19 mouse cellular contexts compared by ENCODE assay signal in genomic region chr8:127452364-127452763, GRCm38 (mm10).
DNase-seq lines count a peak whose midpoint lies in the region; ATAC-seq lines count a peak whose summit lies in the region.
"Had no signal": no experiment of that assay in that cellular context is flagged by ENCODE, and none has a peak within 500 bp of the region (broad histone marks: within the 10 kb centered on the region; RNA-seq: fewer than 3 reads in every experiment).

No protein-coding gene starts in this region.

- H3K36me3 ChIP-seq in midbrain, embryonic 13.5 days, result 0 out of 2 replicates have a peak, but pooled peaks cover 4% of the 10 kb centered on the region
- no peaks in the 10 kb centered on the region for H3K36me3 ChIP-seq in midbrain, embryonic 14.5 days (ENCODE audit: control insufficient read depth, insufficient read depth, low read length)
- H3K36me3 ChIP-seq in forebrain, embryonic 13.5 days (ENCODE audit: poor library complexity, severe bottlenecking), result no peaks in the 10 kb centered on the region
- H3K36me3 ChIP-seq in forebrain, embryonic 16.5 days (ENCODE audit: control insufficient read depth, insufficient read depth), result no peaks in the 10 kb centered on the region
- H3K36me3 ChIP-seq: G1E had no signal

- no peak overlapping the region for H3K4me3 ChIP-seq in midbrain, embryonic 13.5 days (replicated peaks)
- no peak overlapping the region for H3K4me3 ChIP-seq in midbrain, embryonic 14.5 days (replicated peaks; ENCODE audit: low read depth, low read length)
- no peak overlapping the region for H3K4me3 ChIP-seq in forebrain, embryonic 13.5 days
- H3K4me3 ChIP-seq in forebrain, embryonic 16.5 days (replicated peaks; ENCODE audit: low read length), result no peak overlapping the region
- H3K4me3 ChIP-seq: embryonic facial prominence, embryonic 15.5 days; erythroblast, embryonic 14.5 days; gastrocnemius, adult 2 months; heart, embryonic 12.5 days; hindbrain, embryonic 10.5 days; intestine, embryonic 15.5 days had no signal

- peak overlapping the region; percentile 71; the same call in 1 of the 2 replicates for H3K27ac ChIP-seq in midbrain, embryonic 13.5 days
- H3K27ac ChIP-seq in midbrain, embryonic 14.5 days (replicated peaks; ENCODE audit: low read depth, low read length), result no peak overlapping the region
- H3K27ac ChIP-seq in forebrain, embryonic 13.5 days, result peak overlapping the region; percentile 59
- no peak overlapping the region for H3K27ac ChIP-seq in forebrain, embryonic 16.5 days (ENCODE audit: low read length)
- H3K27ac ChIP-seq: embryonic facial prominence, embryonic 15.5 days; gastrocnemius, adult 2 months; hindbrain, embryonic 10.5 days; intestine, embryonic 15.5 days had no signal

- no peak for DNase-seq in midbrain, embryonic 14.5 days
- no peak for DNase-seq in adrenal gland, adult 18-20 months (ENCODE audit: low spot score in 2 of 2)
- no peak for DNase-seq in B cell, adult 2 months
- DNase-seq: adrenal gland, postnatal 10 days; cerebellum, adult 11-12 months; cerebellum, adult 9-11 months; gastrocnemius, adult 2 months; gastrocnemius, postnatal 25 days had no signal

- no peaks in the 10 kb centered on the region for H3K9me3 ChIP-seq in midbrain, embryonic 13.5 days
- H3K9me3 ChIP-seq in midbrain, embryonic 14.5 days (ENCODE audit: control insufficient read depth, low read length), result no peaks in the 10 kb centered on the region
- H3K9me3 ChIP-seq in forebrain, embryonic 13.5 days (replicated peaks), result no peaks in the 10 kb centered on the region
- H3K9me3 ChIP-seq in forebrain, embryonic 16.5 days (ENCODE audit: control insufficient read depth, low read length), result no peaks in the 10 kb centered on the region
- H3K9me3 ChIP-seq: embryonic facial prominence, embryonic 15.5 days; hindbrain, embryonic 10.5 days; intestine, embryonic 15.5 days had no signal

- H3K9ac ChIP-seq in midbrain, embryonic 13.5 days (replicated peaks), result no peak overlapping the region
- H3K9ac ChIP-seq in midbrain, embryonic 14.5 days (replicated peaks; ENCODE audit: low read length), result no peak overlapping the region
- H3K9ac ChIP-seq in forebrain, embryonic 13.5 days, result no peak overlapping the region
- no peak overlapping the region for H3K9ac ChIP-seq in forebrain, embryonic 16.5 days (replicated peaks; ENCODE audit: low read depth, low read length)
- H3K9ac ChIP-seq: embryonic facial prominence, embryonic 15.5 days; heart, embryonic 12.5 days; hindbrain, embryonic 14.5 days; intestine, embryonic 15.5 days had no signal

- H3K4me1 ChIP-seq in midbrain, embryonic 13.5 days (replicated peaks), result peaks cover 35% of the 10 kb centered on the region
- peaks cover 16% of the 10 kb centered on the region for H3K4me1 ChIP-seq in midbrain, embryonic 14.5 days (ENCODE audit: control insufficient read depth, insufficient read depth, low read length)
- peaks cover 35% of the 10 kb centered on the region for H3K4me1 ChIP-seq in forebrain, embryonic 13.5 days
- peaks cover 11% of the 10 kb centered on the region for H3K4me1 ChIP-seq in forebrain, embryonic 16.5 days (replicated peaks; ENCODE audit: control insufficient read depth, insufficient read depth, low read length)
- H3K4me1 ChIP-seq: embryonic facial prominence, embryonic 15.5 days; heart, embryonic 12.5 days; intestine, embryonic 15.5 days had no signal

- WGBS in midbrain, embryonic 13.5 days, result 77% methylated on average over 6 of the region's 6 CpGs
- WGBS in midbrain, embryonic 14.5 days, result 84% methylated on average over 6 of the region's 6 CpGs
- WGBS in forebrain, embryonic 13.5 days, result 57% methylated on average over 6 of the region's 6 CpGs
- WGBS in forebrain, embryonic 16.5 days, result 39% methylated on average over 6 of the region's 6 CpGs

- no peak overlapping the region for H3K4me2 ChIP-seq in midbrain, embryonic 13.5 days (replicated peaks)
- H3K4me2 ChIP-seq in midbrain, embryonic 14.5 days (ENCODE audit: low read length), result no peak overlapping the region
- no peak overlapping the region for H3K4me2 ChIP-seq in forebrain, embryonic 13.5 days
- no peak overlapping the region for H3K4me2 ChIP-seq in forebrain, embryonic 16.5 days (ENCODE audit: low read length)
- H3K4me2 ChIP-seq: embryonic facial prominence, embryonic 15.5 days; heart, embryonic 12.5 days; hindbrain, embryonic 14.5 days; intestine, embryonic 15.5 days had no signal

- no peaks in the 10 kb centered on the region for H3K27me3 ChIP-seq in midbrain, embryonic 13.5 days
- no peaks in the 10 kb centered on the region for H3K27me3 ChIP-seq in midbrain, embryonic 14.5 days (ENCODE audit: control insufficient read depth, insufficient read depth, low read length)
- no peaks in the 10 kb centered on the region for H3K27me3 ChIP-seq in forebrain, embryonic 13.5 days
- H3K27me3 ChIP-seq in forebrain, embryonic 16.5 days (replicated peaks; ENCODE audit: control insufficient read depth, insufficient read depth, low read length), result no peaks in the 10 kb centered on the region
- H3K27me3 ChIP-seq: embryonic facial prominence, embryonic 15.5 days; heart, embryonic 12.5 days; intestine, embryonic 15.5 days had no signal

- no peak for ATAC-seq in midbrain, embryonic 13.5 days
- ATAC-seq in midbrain, embryonic 14.5 days (ENCODE audit: low FRiP score, low TSS enrichment), result no peak
- ATAC-seq in forebrain, embryonic 13.5 days, result peak; percentile 57; the same call in 1 of the 2 replicates
- peak; percentile 73 for ATAC-seq in forebrain, embryonic 16.5 days
- ATAC-seq: CD4-positive, CD25-positive, alpha-beta regulatory T cell, adult 4 months; intestine, embryonic 15.5 days had no signal

Comparison
In these comparisons a context has a peak if more than half of its experiments do, and no peak if none do; other contexts are left out.
1. H3K27ac ChIP-seq: peak in midbrain, embryonic 13.5 days (single experiment) and forebrain, embryonic 13.5 days (single experiment); none in midbrain, embryonic 14.5 days (single experiment) and forebrain, embryonic 16.5 days (single experiment).
2. ATAC-seq: peak in forebrain, embryonic 13.5 days (single experiment) and forebrain, embryonic 16.5 days (single experiment); none in midbrain, embryonic 13.5 days (single experiment) and midbrain, embryonic 14.5 days (single experiment).